Mouse (Mus musculus): ENCODE data around the gene Slc35b1.

Slc35b1 gene

GRCm38 (mm10) chr11:95384319-95384972 is at the start of gene Slc35b1:
Gene Slc35b1, plus strand, starts transcription at chr11:95384692.
- peak; percentile 99 for DNase-seq (ENCODE audit: low spot score in 2 of 2)

GRCm38 (mm10) chr11:95336568-95337128 is 47.8 kb upstream of the Slc35b1 start, which contains the start of gene Fam117a:
Gene Fam117a, plus strand, starts transcription at chr11:95337018.
- peak; percentile 85 to 92 for DNase-seq (ENCODE audit: low spot score in 2 of 2)

GRCm38 (mm10) chr11:95337129-95337813 is 47.2 kb upstream of the Slc35b1 start:
- DNase-seq (ENCODE audit: low spot score in 2 of 2), result peak; percentile 69 to 72

- no peak for DNase-seq (ENCODE audit: low spot score in 2 of 2)
Observed at GRCm38 (mm10) chr11:95337846-95338342, 46.6 kb upstream of the Slc35b1 start.

- DNase-seq (ENCODE audit: low spot score in 2 of 2), result no peak
Observed at GRCm38 (mm10) chr11:95339471-95340021, 44.9 kb upstream of the Slc35b1 start.

- DNase-seq (ENCODE audit: low spot score in 2 of 2), result no peak
Observed at GRCm38 (mm10) chr11:95340259-95340658, 44.2 kb upstream of the Slc35b1 start.

GRCm38 (mm10) chr11:95340664-95341063 is 43.8 kb upstream of the Slc35b1 start:
- no peak for DNase-seq (ENCODE audit: low spot score in 2 of 2)

- DNase-seq (ENCODE audit: low spot score in 2 of 2), result no peak
Observed at GRCm38 (mm10) chr11:95343180-95343579, 41.3 kb upstream of the Slc35b1 start.

GRCm38 (mm10) chr11:95344181-95344580 is 40.3 kb upstream of the Slc35b1 start:
- DNase-seq (ENCODE audit: low spot score in 2 of 2), result no peak

GRCm38 (mm10) chr11:95350289-95350688 is 34.2 kb upstream of the Slc35b1 start:
- DNase-seq (ENCODE audit: low spot score in 2 of 2), result no peak

- no peak for DNase-seq (ENCODE audit: low spot score in 2 of 2)
Observed at GRCm38 (mm10) chr11:95350960-95351359, 33.5 kb upstream of the Slc35b1 start.

GRCm38 (mm10) chr11:95352686-95353085 is 31.8 kb upstream of the Slc35b1 start:
- DNase-seq (ENCODE audit: low spot score in 2 of 2), result no peak

GRCm38 (mm10) chr11:95353226-95353625 is 31.3 kb upstream of the Slc35b1 start:
- no peak for DNase-seq (ENCODE audit: low spot score in 2 of 2)

- DNase-seq (ENCODE audit: low spot score in 2 of 2), result no peak
Observed at GRCm38 (mm10) chr11:95354228-95354944, 30.1 kb upstream of the Slc35b1 start.

GRCm38 (mm10) chr11:95354945-95355660 is 29.4 kb upstream of the Slc35b1 start:
- no peak for DNase-seq (ENCODE audit: low spot score in 2 of 2)

GRCm38 (mm10) chr11:95355661-95356011 is 28.9 kb upstream of the Slc35b1 start:
- DNase-seq (ENCODE audit: low spot score in 2 of 2), result no peak

GRCm38 (mm10) chr11:95356039-95356438 is 28.5 kb upstream of the Slc35b1 start:
- DNase-seq (ENCODE audit: low spot score in 2 of 2), result no peak

- peak; percentile 57 to 63 for DNase-seq (ENCODE audit: low spot score in 2 of 2)
Observed at GRCm38 (mm10) chr11:95356469-95357273, 27.8 kb upstream of the Slc35b1 start.

- DNase-seq (ENCODE audit: low spot score in 2 of 2), result no peak
Observed at GRCm38 (mm10) chr11:95358263-95358662, 26.2 kb upstream of the Slc35b1 start.

GRCm38 (mm10) chr11:95364388-95364787 is 20.1 kb upstream of the Slc35b1 start:
- no peak for DNase-seq (ENCODE audit: low spot score in 2 of 2)
